Mouse (Mus musculus): ENCODE measurements around the gene Tnfrsf14. TPM values are rescaled to one million over a fixed set of nuclear protein-coding genes. Genes with fewer than 3 reads are reported as not detected.

Tnfrsf14 gene
- total and polyA plus RNA-seq, 2 experiments from 2014 or later = 0.40 to 2.7 TPM

DNA sequence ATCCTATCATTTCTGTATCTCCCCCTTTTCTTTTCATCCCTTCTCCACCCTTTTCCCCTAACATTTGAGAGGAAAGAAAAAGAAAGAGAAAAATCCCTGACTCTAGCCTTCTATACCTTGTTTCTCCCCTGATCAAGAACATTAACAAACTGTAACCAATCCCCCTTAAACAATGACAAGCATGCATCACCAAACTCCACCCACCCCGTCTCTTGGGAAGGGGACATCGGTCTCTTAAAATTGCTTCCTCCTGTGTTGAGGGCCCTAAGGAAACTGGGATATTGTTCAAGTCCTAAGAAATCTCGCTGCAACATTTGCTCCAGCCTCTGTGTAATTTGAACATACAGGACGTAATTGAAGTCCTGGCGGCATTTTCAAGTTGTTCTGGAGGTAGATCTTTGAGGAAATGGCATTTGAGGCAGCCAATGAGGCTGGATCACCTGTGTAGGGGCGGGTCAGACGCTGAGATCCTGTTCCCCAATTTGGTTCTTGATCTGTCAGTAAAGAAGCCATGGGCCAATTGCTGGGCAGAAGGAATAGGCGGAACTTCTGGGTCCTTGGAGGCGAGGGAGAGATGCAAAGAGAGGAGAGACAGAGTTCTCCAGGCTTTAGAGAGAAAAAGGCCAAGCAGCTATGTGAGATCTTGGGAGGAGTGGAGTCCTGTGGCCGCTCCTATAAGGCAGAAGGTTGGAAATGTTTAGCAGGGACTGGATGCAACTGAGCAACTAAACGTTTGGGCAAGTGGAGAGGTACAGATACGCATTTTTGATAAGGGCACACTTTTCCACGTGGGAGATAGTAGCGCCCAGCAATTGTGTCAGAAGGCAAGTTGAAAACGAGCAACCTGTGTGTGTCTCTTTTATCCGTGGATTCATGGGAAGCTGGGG lies 23.9 kb downstream of the Tnfrsf14 start:
- Histone ChIP-seq H3K4me3 (ENCODE audit: low read depth, low read length) (peak overlapping the region; percentile 29), H3K4me1 (ENCODE audit: control insufficient read depth, insufficient read depth) (peaks cover 7% of the 10 kb centered on the region; the same call in 1 of the 2 replicates), H3K27me3 (ENCODE audit: control insufficient read depth, insufficient read depth, low read length) (no peaks in the 10 kb centered on the region), H3K9me3 (replicated peaks; ENCODE audit: control insufficient read depth, low read length) (no peaks in the 10 kb centered on the region), H3K9ac (replicated peaks; ENCODE audit: low read depth, low read length) (no peak overlapping the region; the same call in 1 of the 2 replicates), H3K36me3 (replicated peaks; ENCODE audit: control insufficient read depth, insufficient read depth, low read length) (no peaks in the 10 kb centered on the region), H3K4me2 (ENCODE audit: low read depth, low read length) (peak overlapping the region; percentile 58), H3K27ac (ENCODE audit: low read depth) (no peak overlapping the region)
- DNase-seq (ENCODE audit: low spot score) = peak; percentile 66
- peak; percentile 88 for ATAC-seq (ENCODE audit: insufficient read depth, low read depth)
- no peak for TF ChIP-seq CTCF (IDR thresholded peaks at IDR 0.05; ENCODE audit: low read depth)
- no peak for TF ChIP-seq EP300 (IDR thresholded peaks at IDR 0.05; ENCODE audit: low read depth)
- 2% methylated on average over 16 of the region's 16 CpGs for WGBS

- no peak for TF ChIP-seq EP300 (IDR thresholded peaks at IDR 0.05; ENCODE audit: low read depth)
- TF ChIP-seq CTCF (IDR thresholded peaks at IDR 0.05; ENCODE audit: low read depth) = no peak
- 75% methylated on average over 2 of the region's 2 CpGs for WGBS
- Histone ChIP-seq H3K27me3 (ENCODE audit: control insufficient read depth, insufficient read depth, low read length) (no peaks in the 10 kb centered on the region), H3K4me1 (ENCODE audit: control insufficient read depth, insufficient read depth) (peaks cover 19% of the 10 kb centered on the region), H3K27ac (ENCODE audit: low read depth) (no peak overlapping the region), H3K36me3 (replicated peaks; ENCODE audit: control insufficient read depth, insufficient read depth, low read length) (no peaks in the 10 kb centered on the region), H3K4me3 (ENCODE audit: low read depth, low read length) (no peak overlapping the region), H3K9me3 (replicated peaks; ENCODE audit: control insufficient read depth, low read length) (no peaks in the 10 kb centered on the region), H3K9ac (replicated peaks; ENCODE audit: low read depth, low read length) (no peak overlapping the region), H3K4me2 (ENCODE audit: low read depth, low read length) (no peak overlapping the region)
- no peak for ATAC-seq (ENCODE audit: insufficient read depth, low read depth)
- DNase-seq (ENCODE audit: low spot score) = no peak
Observed at GRCm38 (mm10) chr4:154902371-154902770, 26.0 kb downstream of the Tnfrsf14 start.

DNA sequence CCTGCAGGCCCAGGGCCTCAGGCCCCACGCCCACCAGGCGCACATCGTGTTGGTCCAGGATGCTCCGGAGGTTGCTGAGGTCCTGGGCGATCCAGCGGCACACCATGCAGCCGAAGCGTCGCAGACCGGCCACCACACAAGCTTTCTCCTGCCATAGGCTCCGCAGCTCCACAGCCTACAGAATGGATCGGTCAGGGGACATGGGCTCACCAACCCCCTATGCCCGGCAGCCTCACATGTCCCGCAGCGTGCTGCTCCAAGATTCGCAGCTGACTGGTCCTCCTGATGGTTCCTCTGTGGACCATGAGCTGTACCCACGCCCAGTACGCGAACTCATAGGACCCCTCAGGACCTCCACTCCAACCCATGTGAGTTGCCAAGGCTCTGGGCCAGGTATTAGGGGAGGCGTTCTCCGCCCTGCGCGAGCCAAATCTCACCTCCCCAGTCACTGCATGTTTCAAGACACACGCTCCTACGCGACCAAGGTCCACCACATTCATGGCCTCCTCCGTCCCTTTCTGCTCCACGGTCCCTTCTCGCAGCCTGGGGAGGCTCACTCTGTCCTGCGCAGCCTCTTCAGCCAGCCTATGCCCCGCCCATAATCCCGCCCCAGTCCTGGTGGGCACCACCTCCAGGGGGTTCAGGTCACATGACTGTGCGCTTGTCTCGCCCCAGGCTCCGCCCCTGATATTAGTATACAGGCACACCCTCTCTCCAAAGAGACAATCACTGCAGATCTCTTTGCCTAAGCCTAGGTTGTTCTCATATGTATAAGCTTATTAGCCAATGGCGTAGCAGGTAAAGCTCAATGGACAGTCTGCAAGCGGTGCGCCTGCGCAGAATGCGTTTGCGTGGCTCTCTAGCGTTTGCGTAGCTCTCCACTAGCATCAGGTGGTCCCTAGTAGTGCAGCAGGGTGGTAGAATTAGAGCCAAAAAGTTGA lies 29.6 kb downstream of the Tnfrsf14 start, which contains the start of gene Fam213b:
TSS of gene Fam213b (minus strand) at position 630 of the 941 bp plus-strand sequence.
- TF ChIP-seq CTCF (IDR thresholded peaks at IDR 0.05; ENCODE audit: low read depth) (no peak; the same call in 1 of the 2 replicates), EP300 (IDR thresholded peaks at IDR 0.05; ENCODE audit: low read depth) (no peak)
- Histone ChIP-seq H3K4me3 (ENCODE audit: low read depth, low read length) (peak within 1 kb of the TSS; percentile 60), H3K27me3 (ENCODE audit: control insufficient read depth, insufficient read depth, low read length) (no peaks in the 10 kb centered on the region), H3K9me3 (replicated peaks; ENCODE audit: control insufficient read depth, low read length) (no peaks in the 10 kb centered on the region), H3K4me1 (ENCODE audit: control insufficient read depth, insufficient read depth) (peaks cover 12% of the 10 kb centered on the region; the same call in 1 of the 2 replicates), H3K27ac (ENCODE audit: low read depth) (peak within 1 kb of the TSS; percentile 60), H3K36me3 (replicated peaks; ENCODE audit: control insufficient read depth, insufficient read depth, low read length) (no peaks in the 10 kb centered on the region), H3K4me2 (ENCODE audit: low read depth, low read length) (peak within 1 kb of the TSS; percentile 94), H3K9ac (replicated peaks; ENCODE audit: low read depth, low read length) (peak within 1 kb of the TSS; percentile 62)
- 6% methylated on average over 43 of the region's 43 CpGs for WGBS
- DNase-seq (ENCODE audit: low spot score) (peak; percentile 85), ATAC-seq (ENCODE audit: insufficient read depth, low read depth) (peak; percentile 97)

DNA sequence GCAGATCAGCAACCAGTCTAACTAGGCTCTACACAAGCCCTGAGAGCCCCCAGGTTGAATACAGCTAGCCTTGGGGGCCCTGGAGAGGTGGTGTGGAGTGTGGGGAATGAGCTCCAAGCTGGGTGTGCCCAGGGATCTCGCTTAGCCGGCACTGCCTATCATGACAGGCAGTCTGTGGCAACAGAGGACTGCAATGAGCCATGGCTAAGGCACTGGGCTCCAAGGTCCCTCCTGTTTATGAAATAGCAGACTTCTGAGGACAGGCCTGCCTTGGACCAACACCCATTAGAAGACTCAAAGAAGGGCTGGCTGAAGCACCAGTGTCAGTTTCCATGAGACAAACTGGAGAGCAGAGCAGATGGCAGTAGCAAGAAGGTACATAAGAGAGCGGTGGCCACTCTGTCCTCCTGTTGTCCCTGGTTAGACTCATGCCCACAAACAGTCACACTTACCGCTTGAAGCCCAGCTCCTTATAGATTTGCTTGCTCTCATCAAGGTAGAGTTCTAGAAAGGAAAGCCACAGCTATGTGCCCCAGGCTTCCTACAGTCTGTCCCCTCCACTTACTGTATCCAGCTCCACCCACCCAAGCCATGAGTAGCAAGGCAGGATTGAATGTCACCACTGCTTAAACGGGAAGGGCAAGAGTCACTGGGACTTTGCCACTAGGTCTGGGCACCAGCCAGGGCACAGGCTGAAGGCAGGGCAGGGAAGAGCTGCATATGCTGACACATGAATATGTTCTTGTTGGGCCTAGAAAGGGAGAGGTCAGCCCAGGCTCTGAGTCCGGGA lies 30.5 kb downstream of the Tnfrsf14 start:
- Histone ChIP-seq H3K27ac (ENCODE audit: low read depth) (peak overlapping the region; percentile 60), H3K4me3 (ENCODE audit: low read depth, low read length) (peak overlapping the region; percentile 60), H3K4me2 (ENCODE audit: low read depth, low read length) (peak overlapping the region; percentile 94), H3K9me3 (replicated peaks; ENCODE audit: control insufficient read depth, low read length) (no peaks in the 10 kb centered on the region), H3K4me1 (ENCODE audit: control insufficient read depth, insufficient read depth) (peaks cover 12% of the 10 kb centered on the region; the same call in 1 of the 2 replicates), H3K9ac (replicated peaks; ENCODE audit: low read depth, low read length) (peak overlapping the region; percentile 62), H3K36me3 (replicated peaks; ENCODE audit: control insufficient read depth, insufficient read depth, low read length) (no peaks in the 10 kb centered on the region), H3K27me3 (ENCODE audit: control insufficient read depth, insufficient read depth, low read length) (no peaks in the 10 kb centered on the region)
- 62% methylated on average over 6 of the region's 6 CpGs for WGBS
- ATAC-seq (ENCODE audit: insufficient read depth, low read depth) (no peak), DNase-seq (ENCODE audit: low spot score) (no peak)
- TF ChIP-seq EP300 (IDR thresholded peaks at IDR 0.05; ENCODE audit: low read depth) (no peak), CTCF (IDR thresholded peaks at IDR 0.05; ENCODE audit: low read depth) (no peak)
